Mouse (Mus musculus) heart, embryonic 14.5 days (tissue): ENCODE measurements around the gene Nubp2. TPM values are rescaled to one million over a fixed set of nuclear protein-coding genes. Genes with fewer than 3 reads are reported as not detected.

ENCODE experiments used
- ATAC-seq: fragments of 200-750 bp; cut with Nextera tagmentation; 2 replicates; pipeline ENCODE4 v1.8.0; 2017; ENCODE audit warnings: low read depth, moderate TSS enrichment; ENCODE audit not compliant: insufficient number of reproducible peaks, insufficient read depth, low FRiP score
- H3K27ac ChIP-seq, 2 experiments: fragments of 200-500 bp in 1 of 2; fragments of 300-500 bp in 1 of 2; sonication (generic) in 1 of 2; replicated peaks in 1 of 2; 2 replicates each; pipeline ENCODE4 v1.5.1; 2012 to 2014; ENCODE audit warnings: low read depth in 2 of 2, low read length in 2 of 2, control low read depth in 1 of 2, mild to moderate bottlenecking in 1 of 2, mixed read lengths in 1 of 2; ENCODE audit not compliant: control insufficient read depth in 1 of 2, insufficient read depth in 1 of 2
- H3K27me3 ChIP-seq: fragments of 300-500 bp; sonication (generic); 2 replicates; pipeline ENCODE4 v1.6.1; 2014; ENCODE audit warnings: mild to moderate bottlenecking, low read length, control low read depth; ENCODE audit not compliant: control insufficient read depth, insufficient read depth
- H3K36me3 ChIP-seq: fragments of 300-500 bp; sonication (generic); 2 replicates; pipeline ENCODE4 v1.6.1; 2014; ENCODE audit warnings: mild to moderate bottlenecking, control low read depth, low read length, mixed read lengths; ENCODE audit not compliant: control insufficient read depth, insufficient read depth
- H3K4me1 ChIP-seq, 2 experiments: fragments of 200-500 bp in 1 of 2; fragments of 300-500 bp in 1 of 2; sonication (generic) in 1 of 2; 2 replicates each; pipeline ENCODE4 v1.6.1; 2012 to 2014; ENCODE audit warnings: low read length in 2 of 2, control low read depth in 1 of 2, mixed read lengths in 1 of 2; ENCODE audit not compliant: control insufficient read depth in 2 of 2, insufficient read depth in 2 of 2
- H3K4me2 ChIP-seq: fragments of 300-500 bp; sonication (generic); 2 replicates; pipeline ENCODE4 v1.6.1; 2014; ENCODE audit warnings: mild to moderate bottlenecking, low read length
- H3K4me3 ChIP-seq, 2 experiments: fragments of 200-500 bp in 1 of 2; fragments of 300-500 bp in 1 of 2; sonication (generic) in 1 of 2; 2 replicates each; pipeline ENCODE4 v1.5.1; 2012 to 2014; ENCODE audit warnings: low read length in 2 of 2, mild to moderate bottlenecking in 2 of 2, control low read depth in 1 of 2, low read depth in 1 of 2, moderate library complexity in 1 of 2; ENCODE audit not compliant: control insufficient read depth in 1 of 2, insufficient read depth in 1 of 2
- H3K9ac ChIP-seq: fragments of 300-500 bp; sonication (generic); 2 replicates; pipeline ENCODE4 v1.6.1; 2014; ENCODE audit warnings: mild to moderate bottlenecking, low read length
- H3K9me3 ChIP-seq: fragments of 300-500 bp; sonication (generic); 2 replicates; pipeline ENCODE4 v1.6.1; 2016; ENCODE audit warnings: low read length, control low read depth; ENCODE audit not compliant: control insufficient read depth
- WGBS: fragments of 180-500 bp; shearing (Covaris S2); extraction: QIAGEN DNeasy Blood & Tissue Kit; methylation state at CpG from one replicate; pipeline ENCODE4 v1.1.7; 2014; 5-methylcytosine and 5-hydroxymethylcytosine counted together
- polyA plus RNA-seq: library from polyadenylated mRNA; unstranded; fragments of >200 nt; fragmentation: Nextera tagmentation; extraction: Ambion mirVana; gene quantifications from 2 replicates; pipeline ENCODE4 v1.2.1, GENCODE M21; 2014

The Nubp2 gene
- polyA plus RNA-seq, 1 experiment from 2014 or later: 37.8 TPM

DNA sequence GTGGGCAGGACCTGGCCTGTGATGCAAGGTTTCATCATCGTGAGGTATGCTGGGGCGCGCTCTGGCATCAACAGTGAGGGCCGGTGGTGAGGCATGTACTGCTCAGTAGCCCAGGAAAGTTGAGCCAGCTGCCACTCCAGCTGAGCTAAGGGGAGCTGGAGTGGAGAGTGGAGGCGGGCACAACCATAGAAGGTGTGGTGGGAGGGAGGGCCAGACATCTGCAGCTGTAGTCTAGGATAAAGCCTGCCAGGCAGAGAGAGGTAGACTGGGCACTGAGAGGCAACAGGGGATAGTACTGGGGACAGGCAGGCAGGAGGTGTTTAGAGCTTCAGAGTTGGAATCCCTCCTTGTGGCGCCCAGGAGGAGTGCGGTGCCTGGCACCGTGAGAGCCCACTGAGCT, 26.1 kb downstream of the Nubp2 start:
- WGBS: 87% methylated on average over 8 of the region's 8 CpGs
- no peaks in the 10 kb centered on the region for H3K27me3 ChIP-seq
- H3K36me3 ChIP-seq: peaks cover 60% of the 10 kb centered on the region
- no peak overlapping the region for H3K27ac ChIP-seq
- no peak for ATAC-seq
- H3K9me3 ChIP-seq: no peaks in the 10 kb centered on the region
- H3K4me1 ChIP-seq: no peaks in the 10 kb centered on the region
- H3K9ac ChIP-seq: no peak overlapping the region
- no peak overlapping the region for H3K4me2 ChIP-seq
- H3K4me3 ChIP-seq: no peak overlapping the region

DNA sequence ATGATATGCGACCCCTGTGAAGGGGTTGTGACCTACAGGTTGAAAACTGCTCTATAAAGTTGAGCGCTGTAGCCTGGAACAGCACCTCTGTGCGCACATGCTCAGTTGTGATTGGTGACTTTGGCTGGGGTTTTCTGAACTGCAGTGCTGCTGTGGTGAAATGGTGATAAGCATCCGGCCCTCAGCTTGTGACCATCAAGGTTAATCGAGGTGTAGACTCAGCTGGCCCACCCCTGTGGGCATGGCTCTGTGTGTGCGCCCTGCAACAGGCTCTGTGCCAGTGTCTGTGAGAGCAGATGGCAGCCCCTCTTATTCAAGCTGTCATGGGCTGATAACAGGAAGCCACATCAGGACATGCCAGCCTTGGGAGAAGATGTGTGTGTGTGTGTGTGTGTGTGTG, 27.2 kb downstream of the Nubp2 start:
- no peak for ATAC-seq
- no peaks in the 10 kb centered on the region for H3K9me3 ChIP-seq
- H3K27me3 ChIP-seq: no peaks in the 10 kb centered on the region
- H3K36me3 ChIP-seq: peaks cover 62% of the 10 kb centered on the region
- H3K4me3 ChIP-seq: no peak overlapping the region
- 82% methylated on average over 6 of the region's 6 CpGs for WGBS
- H3K27ac ChIP-seq: no peak overlapping the region
- H3K9ac ChIP-seq: no peak overlapping the region
- H3K4me1 ChIP-seq: no peaks in the 10 kb centered on the region
- no peak overlapping the region for H3K4me2 ChIP-seq

DNA sequence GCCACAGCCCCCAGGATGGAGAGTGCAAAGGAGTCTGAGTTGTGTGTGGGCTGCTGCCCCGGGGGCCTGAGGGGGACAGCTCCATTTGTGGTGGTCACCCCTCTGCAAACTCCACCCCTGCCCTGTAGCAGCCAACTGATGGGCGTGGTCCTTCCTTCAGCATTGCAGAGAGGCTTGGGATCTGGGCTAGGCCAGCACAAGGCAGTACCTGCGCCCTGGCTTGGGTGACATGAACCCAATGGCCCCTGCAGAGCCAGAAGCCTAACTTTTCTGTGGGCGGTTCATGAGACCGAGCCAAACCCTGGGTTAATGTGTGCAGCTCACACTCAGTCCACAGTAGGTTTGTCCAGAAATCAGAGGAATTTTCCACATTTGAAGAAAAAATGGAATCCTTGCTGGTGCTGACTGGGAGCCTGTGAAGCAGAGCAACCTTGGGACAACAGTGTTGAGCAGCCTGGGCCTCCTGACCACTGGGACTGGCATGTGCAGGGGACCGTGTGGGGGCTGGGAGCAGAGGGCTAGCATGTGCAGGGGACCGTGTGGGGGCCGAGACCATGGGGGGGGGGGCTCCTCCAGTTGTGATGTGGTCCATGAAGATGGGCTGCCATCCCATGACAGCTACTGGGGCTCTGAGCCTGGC, 28.2 kb downstream of the Nubp2 start:
- H3K27me3 ChIP-seq: no peaks in the 10 kb centered on the region
- H3K9me3 ChIP-seq: no peaks in the 10 kb centered on the region
- no peak overlapping the region for H3K9ac ChIP-seq
- no peak overlapping the region for H3K4me2 ChIP-seq
- no peak for ATAC-seq
- WGBS: 82% methylated on average over 8 of the region's 8 CpGs
- H3K36me3 ChIP-seq: peaks cover 64% of the 10 kb centered on the region
- no peak overlapping the region for H3K4me3 ChIP-seq
- no peak overlapping the region for H3K27ac ChIP-seq
- no peaks in the 10 kb centered on the region for H3K4me1 ChIP-seq

DNA sequence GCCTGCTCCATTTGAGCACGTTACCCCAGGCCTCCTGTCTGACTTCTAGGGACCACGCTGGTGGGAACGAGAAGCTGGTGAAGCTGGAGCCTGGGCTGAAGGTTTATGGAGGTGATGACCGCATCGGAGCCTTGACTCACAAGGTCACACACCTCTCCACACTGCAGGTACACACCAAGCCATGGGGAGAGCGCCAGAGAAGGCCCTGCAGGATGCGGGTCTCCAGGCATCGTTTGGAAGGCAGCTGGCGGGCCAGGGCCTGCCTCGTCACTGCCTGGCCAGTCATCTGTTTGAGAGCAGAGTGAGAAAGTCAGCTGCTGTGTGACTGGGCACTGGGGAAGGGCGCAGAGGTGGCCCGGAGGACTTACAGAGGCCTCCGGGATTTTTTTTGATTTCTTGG, 29.6 kb downstream of the Nubp2 start:
- Histone ChIP-seq H3K9ac (no peak overlapping the region), H3K36me3 (peaks cover 54% of the 10 kb centered on the region), H3K9me3 (no peaks in the 10 kb centered on the region), H3K4me2 (no peak overlapping the region), H3K27ac (no peak overlapping the region), H3K4me1 (no peaks in the 10 kb centered on the region), H3K4me3 (no peak overlapping the region), H3K27me3 (no peaks in the 10 kb centered on the region)
- no peak for ATAC-seq
- 87% methylated on average over 13 of the region's 13 CpGs for WGBS

DNA sequence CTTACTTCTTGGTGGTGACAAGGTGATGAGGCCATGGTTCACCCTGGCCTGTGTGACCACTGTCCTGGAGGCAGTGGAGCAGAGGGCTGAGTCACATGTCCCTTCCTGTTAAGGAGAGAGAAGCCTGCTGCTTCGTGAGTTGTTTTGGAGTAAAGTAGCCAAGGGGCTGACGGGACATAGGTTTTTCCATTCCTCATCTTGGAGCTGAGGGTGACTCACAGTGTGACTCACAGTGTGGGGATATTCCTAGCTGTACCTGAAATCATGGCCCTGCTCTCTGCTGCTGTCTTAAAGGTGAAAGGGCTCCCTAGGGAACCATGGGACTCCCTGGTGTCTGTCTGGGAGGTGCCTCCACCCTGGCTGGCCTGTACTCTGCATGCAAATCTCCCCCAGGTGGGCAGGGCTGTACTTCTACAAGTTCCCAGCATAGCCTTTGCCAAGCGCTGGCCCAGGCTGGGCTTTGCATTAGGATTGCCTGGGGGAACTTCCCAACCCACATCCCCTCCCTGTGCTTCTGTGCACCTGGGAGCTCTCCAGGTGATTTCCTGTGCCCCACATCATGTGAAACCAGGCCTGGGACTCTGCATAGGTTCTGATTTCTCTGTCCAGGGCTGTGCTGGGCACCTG, 30.2 kb downstream of the Nubp2 start:
- Histone ChIP-seq H3K4me3 (no peak overlapping the region), H3K4me2 (no peak overlapping the region), H3K27me3 (no peaks in the 10 kb centered on the region), H3K4me1 (peaks cover 0 to 6% of the 10 kb centered on the region in 2 experiments; a peak in 2 of 4 replicates), H3K36me3 (peaks cover 48% of the 10 kb centered on the region), H3K9ac (no peak overlapping the region), H3K27ac (no peak overlapping the region), H3K9me3 (no peaks in the 10 kb centered on the region)
- WGBS: 63% methylated on average over 3 of the region's 3 CpGs
- no peak for ATAC-seq

DNA sequence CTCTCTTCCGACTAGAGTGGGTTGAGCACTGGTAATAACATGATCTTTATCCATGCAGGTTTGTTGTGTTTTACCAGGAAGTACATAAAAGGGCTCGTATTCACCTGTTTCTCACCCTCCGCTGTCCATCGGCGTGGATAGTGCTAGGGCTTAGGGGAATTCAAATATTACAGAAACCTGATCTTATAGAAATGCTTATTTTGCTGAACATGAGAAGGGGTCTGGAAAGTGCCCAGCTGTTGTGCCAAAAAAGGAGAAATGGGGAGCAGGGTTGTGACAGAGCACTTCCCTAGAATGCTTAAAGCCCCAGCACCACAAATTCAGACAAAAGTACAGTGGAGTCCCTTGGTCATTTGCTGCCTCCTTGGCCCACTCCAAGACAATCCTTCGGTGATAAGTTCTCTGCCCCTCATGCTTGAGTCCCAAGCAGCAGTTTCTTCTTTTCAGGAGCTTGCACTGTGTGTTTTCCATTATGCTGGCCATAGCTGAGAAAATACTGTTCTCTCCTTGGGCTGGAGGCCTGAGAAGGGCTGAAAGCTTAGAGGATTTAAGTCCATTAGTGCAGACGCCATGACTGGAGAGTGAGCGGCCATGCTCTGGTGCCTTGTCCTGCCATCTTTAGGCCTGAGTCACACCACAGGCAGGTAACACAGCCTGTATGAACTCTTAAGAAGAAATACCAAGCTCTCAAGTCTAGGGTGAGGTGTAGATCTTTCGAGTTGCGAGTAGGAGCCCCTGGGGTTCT, 34.6 kb downstream of the Nubp2 start:
- no peak for ATAC-seq
- no peaks in the 10 kb centered on the region for H3K9me3 ChIP-seq
- WGBS: 81% methylated on average over 10 of the region's 10 CpGs
- H3K27ac ChIP-seq: no peak overlapping the region
- peak overlapping the region; percentile 94 for H3K4me2 ChIP-seq
- peaks cover 2 to 12% of the 10 kb centered on the region in 2 experiments; a peak in 3 of 4 replicates for H3K4me1 ChIP-seq
- H3K36me3 ChIP-seq: peaks cover 32% of the 10 kb centered on the region
- peak overlapping the region; percentile 76 to 84; a peak in 3 of 4 replicates for H3K4me3 ChIP-seq
- peak overlapping the region; percentile 84 for H3K9ac ChIP-seq
- no peaks in the 10 kb centered on the region for H3K27me3 ChIP-seq

DNA sequence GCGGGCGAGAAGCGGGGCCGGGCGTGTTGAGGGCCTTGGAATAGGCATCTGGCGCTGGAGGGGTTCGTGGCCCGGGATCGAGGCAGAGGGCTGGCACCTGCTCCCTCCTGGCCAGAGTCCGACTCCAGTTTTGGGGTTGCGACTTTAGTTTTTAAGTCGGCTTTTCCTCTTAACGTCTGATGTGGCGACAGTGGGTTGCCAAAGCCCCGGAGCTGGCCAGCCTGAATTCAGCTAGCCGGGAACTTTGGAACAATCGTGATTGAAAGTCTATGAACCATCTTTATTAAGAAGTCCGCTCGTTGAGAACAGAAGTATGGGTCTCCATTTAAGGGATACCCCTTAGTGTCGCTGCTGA, 35.4 kb downstream of the Nubp2 start:
- Histone ChIP-seq H3K27ac (peak overlapping the region in 1 of 2 experiments; percentile 98; a peak in 2 of 4 replicates), H3K4me1 (peaks cover 2 to 12% of the 10 kb centered on the region in 2 experiments; a peak in 3 of 4 replicates), H3K4me2 (peak overlapping the region; percentile 94), H3K36me3 (peaks cover 25% of the 10 kb centered on the region), H3K9ac (peak overlapping the region; percentile 84), H3K9me3 (no peaks in the 10 kb centered on the region), H3K4me3 (peak overlapping the region; percentile 76 to 84), H3K27me3 (no peaks in the 10 kb centered on the region)
- WGBS: under 1% methylated on average over 20 of the region's 20 CpGs
- no peak for ATAC-seq
